Mouse (Mus musculus) kidney, postnatal 25 days (tissue): ENCODE measurements around the gene Ccdc47.
A peak's percentile ranks its signal among the peaks of the same experiment; 100 is the strongest.

Experiments used
- DNase-seq, 2 experiments: peaks; one replicate each; pipeline ENCODE4 v3.0.0; 2021; ENCODE audit warnings: mixed read lengths in 2 of 2

Gene Ccdc47

DNA sequence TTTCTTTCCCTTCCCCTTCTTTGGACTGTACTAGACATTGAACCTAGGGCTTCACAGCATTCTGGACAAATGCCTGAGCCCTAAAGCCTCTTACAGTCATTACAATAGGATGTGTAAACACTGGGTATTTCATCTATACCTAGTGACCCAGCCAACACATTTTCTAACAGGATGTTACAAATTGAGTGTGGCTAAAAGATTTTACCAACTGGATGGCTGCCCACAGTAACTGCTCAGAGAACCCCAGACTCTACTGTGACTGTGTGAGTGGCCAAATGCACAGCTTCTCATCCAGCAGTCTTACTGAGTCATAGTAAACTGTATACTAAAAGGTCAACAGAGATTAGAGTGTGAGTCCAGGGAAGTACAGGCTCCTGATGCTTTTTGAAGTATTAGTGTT lies 20.8 kb downstream of the Ccdc47 start:
- DNase-seq = no peak

- DNase-seq = no peak
These were observed 21.3 kb downstream of the Ccdc47 start for GRCm38 (mm10) chr11:106194891-106195290.

GRCm38 (mm10) chr11:106194155-106194541 lies 22.0 kb downstream of the Ccdc47 start:
- no peak for DNase-seq

- peak; percentile 98 to 99 for DNase-seq
These were observed 22.6 kb downstream of the Ccdc47 start for GRCm38 (mm10) chr11:106193371-106194154.

DNA sequence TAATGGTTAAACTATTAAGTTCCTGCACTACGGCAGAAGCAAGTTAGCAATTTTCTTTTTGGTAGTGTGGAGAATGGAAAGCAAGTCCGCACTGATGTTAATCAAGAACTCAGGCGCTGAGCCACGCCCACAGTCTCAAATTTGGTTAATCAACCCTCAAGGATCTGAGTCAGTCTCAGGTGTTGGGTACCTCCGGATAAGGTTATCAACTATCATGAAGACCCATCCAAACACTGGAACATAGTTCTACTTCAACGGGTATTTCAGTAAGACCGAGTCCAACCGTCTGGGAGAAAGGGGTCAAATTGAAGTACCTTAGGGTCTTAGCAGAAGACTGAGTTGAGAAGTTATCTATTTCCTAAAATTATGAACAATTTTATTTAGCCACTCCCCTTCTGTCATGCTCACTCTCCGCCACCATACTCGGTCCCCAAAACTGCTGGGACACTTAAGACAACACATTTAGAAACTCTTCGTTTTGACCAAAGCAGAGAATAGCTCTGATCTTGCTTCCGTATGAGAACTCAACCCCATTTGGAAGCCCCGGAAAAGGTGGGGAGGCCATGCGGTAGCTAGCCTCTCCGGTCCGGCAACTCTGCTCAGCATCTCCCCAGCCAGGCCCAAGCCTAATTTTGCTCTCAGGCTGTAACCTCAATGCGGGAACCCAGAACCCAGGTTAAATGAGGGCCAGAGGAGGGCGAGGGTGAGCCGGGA lies 23.3 kb downstream of the Ccdc47 start:
- DNase-seq = peak; percentile 55 to 65

DNA sequence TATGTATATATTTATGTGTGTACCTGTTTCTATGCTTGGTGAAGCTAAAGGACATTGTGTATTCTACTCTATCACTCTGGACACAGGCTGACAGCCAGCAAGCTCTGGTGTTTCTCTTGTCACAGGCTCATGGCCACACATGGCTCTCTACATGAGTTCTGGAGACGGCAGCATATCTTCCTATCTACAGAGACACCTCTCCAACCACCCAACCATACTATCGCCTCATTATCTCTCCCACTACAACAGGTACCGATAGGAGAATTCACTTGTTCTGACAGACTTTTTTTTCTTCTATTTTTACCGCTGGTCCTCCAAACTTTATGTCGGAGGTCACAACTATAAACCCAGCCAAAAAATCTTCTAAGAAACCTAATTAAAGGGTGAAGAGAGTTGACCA lies 23.9 kb downstream of the Ccdc47 start:
- DNase-seq = no peak

- no peak for DNase-seq
These were observed 24.4 kb downstream of the Ccdc47 start for GRCm38 (mm10) chr11:106191716-106192115.

GRCm38 (mm10) chr11:106187326-106187725 lies 28.8 kb downstream of the Ccdc47 start:
- no peak for DNase-seq

DNA sequence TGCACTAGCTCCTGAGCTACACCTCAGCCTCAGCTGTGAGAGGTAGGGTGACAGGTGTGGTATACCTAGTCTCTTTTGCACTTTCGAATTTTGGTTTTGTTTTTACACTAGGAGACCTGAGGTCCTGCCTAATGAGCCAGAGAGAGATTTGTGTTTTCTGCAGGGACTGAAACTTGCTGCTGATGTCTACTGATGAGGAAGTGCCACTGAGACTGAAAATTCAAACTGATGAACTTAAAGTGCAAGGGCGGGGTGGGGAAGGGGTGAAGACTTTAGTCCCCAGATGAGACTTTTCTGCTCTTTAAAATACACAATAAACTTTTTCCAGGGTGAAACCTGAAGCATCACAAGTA lies 35.7 kb downstream of the Ccdc47 start:
- no peak for DNase-seq

GRCm38 (mm10) chr11:106179711-106180448 lies 36.3 kb downstream of the Ccdc47 start:
- DNase-seq = no peak

DNA sequence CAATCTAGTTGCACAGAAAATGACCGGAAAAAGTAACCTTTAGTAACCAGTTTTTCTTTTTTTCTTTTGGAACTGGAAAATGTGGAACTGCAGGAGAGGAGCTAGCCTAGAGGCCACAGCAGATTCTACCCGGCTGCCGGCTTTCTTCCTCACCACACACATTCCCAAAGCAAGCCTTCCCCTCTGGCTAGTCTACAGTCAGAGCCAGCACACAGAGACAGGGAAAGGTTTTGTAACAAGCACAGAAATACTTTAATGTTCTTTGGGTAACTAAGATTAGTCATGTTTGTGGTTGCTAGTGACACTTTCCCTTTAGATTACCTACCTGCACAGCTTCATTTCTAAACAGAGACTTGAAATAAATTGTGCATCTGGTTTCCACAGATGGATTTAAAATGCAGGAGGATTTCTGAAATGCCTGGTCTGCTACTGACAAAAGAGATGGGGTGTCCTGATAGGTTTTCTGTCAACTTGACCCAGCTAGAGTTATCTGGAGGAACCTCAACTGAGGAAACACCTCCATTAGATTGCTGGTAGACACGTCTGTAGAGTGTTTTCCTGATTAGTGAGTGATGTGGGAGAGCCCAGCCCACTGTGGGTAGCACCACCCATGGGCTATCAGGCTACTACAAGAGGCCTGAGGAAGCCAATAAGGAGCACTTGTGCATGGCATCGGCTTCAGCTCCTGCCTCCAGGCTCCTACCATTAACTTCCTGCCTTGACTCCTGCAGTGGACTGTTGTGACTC lies 37.9 kb downstream of the Ccdc47 start:
- no peak for DNase-seq

DNA sequence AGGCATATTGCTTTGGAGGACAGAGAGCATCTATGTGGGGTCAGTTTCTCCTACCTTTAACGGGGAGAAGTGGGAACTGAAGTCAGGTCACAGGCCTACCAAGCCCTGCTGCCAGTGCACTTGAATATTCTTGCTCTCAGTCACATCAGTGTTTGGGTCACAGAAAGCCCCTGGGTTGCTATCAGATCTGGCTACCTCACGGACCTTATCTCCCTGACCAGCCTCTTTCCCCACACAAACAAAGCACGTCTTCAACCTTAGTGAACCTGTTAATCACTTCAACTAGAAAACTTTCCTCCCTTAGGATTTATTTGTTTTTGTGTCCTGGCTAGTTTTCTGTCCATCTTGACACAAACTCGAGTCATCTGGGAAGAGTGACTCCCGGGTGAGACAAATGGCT lies 39.8 kb downstream of the Ccdc47 start:
- no peak for DNase-seq

DNA sequence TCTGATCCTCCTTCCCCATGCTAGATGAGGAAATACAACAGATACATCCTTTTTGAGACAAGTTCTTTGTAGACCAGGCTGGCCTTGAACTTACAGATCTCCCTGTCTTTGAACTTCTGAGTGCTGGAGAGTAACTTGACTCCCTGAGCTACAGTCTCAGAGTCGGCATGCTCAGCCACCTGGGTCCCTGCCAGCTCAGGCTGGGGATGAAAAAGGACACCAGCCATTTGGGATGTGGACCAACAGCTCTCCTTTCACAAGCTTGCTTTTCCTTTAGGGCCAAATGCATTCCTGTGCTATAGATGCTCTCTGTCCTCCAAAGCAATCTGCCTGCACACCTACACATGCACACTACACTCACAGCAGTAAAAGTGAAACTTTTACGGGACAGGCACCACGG lies 41.1 kb downstream of the Ccdc47 start:
- DNase-seq = no peak

DNA sequence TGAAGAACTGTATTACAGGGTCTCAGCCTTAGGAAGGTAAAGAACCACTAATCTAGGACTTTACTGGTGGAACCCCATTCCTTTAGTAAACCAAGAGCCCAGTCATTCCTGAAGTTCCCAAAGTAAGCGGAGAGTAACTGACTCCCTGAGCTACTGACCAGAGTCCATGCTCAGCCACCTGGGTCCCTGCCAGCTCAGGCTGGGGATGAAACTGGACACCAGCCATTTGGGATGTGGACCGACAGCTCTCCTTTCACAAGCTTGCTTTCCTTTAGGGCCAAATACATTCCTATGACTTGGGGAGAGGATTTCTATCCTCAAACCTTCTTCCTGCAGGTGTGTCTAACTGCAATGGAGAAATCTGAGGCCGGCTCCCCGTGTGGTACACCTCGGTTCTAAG lies 41.8 kb downstream of the Ccdc47 start:
- DNase-seq = peak; percentile 80 to 85

DNA sequence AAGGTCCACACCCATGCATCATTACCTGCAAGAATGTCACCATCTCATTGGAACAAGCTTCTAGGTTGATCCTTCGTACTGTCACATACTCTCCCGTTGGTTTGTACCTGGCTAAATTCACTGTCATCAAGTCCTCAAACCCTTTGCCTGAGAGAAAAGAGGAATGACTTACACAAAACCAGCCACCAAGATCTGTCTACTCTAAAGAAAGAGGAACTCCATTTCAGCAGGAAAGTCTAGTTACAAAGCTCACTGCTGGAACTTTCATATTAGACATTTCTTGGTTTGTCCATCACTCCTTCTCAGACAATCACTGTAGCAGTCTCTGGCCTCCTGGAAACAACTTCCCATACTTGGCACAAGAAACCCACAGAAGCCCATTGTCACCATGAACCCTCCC lies 42.9 kb downstream of the Ccdc47 start:
- no peak for DNase-seq

GRCm38 (mm10) chr11:106170807-106171206 lies 45.3 kb downstream of the Ccdc47 start:
- no peak for DNase-seq

DNA sequence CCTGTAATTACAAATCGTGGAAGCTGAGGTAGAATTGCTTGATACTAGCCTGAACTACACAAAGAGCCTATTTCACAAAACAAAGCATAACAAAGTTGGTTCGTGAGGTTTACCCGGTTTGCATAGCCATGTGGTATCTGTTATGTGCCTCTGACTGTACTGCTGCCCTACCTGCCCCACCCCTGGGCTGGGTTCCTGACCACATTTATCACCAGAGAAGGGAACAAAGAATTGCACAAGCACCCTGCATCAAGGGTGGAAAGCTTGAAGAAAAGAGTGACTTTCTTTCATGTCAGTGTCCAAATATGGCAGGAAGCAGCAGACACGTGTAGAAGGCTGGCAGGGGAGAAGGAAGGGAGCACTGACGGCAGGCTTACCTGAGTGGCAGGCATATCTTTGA lies 48.7 kb downstream of the Ccdc47 start:
- DNase-seq = no peak

DNA sequence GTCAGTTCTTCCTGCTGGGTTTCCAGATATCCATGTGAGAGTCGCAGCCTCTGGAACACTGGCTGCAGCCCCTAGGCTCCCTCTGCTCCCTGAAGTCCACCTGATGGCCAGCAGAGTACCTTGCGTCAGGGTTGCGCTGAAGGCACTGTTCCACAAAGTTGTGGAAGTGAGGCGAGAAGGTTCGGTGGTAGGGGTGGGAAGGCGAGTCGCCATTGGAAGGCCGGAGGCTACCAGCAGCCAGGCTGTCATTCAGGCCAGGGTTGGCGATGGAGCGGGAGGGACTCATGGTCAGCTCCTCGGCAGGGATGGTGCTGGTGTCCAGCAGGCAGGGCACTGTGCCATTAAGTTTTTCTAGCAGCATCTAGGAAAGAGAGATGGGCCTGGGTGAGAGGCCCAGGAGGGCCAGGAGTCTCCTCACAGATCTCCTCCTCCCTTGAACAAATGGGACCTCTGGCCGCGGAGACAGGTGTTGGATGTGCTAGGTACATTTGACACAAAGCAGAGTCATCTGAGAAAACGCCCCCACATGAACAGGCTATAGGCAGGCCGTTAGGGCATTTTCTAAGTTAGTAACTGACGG lies 51.5 kb downstream of the Ccdc47 start:
- DNase-seq = no peak

GRCm38 (mm10) chr11:106163546-106163945 lies 52.6 kb downstream of the Ccdc47 start:
- DNase-seq = peak; percentile 52 to 73

GRCm38 (mm10) chr11:106162237-106162636 lies 53.9 kb downstream of the Ccdc47 start:
- DNase-seq = no peak

GRCm38 (mm10) chr11:106160841-106161721 lies 55.1 kb downstream of the Ccdc47 start, which contains the start of the genes Gm10840 and Limd2:
TSS of gene Gm10840 (plus strand) at chr11:106160850.
TSS of gene Limd2 (minus strand) at chr11:106160860.
- peak; percentile 40 to 67 for DNase-seq
